Mouse (Mus musculus): ENCODE results near the gene Rer1.

DNA sequence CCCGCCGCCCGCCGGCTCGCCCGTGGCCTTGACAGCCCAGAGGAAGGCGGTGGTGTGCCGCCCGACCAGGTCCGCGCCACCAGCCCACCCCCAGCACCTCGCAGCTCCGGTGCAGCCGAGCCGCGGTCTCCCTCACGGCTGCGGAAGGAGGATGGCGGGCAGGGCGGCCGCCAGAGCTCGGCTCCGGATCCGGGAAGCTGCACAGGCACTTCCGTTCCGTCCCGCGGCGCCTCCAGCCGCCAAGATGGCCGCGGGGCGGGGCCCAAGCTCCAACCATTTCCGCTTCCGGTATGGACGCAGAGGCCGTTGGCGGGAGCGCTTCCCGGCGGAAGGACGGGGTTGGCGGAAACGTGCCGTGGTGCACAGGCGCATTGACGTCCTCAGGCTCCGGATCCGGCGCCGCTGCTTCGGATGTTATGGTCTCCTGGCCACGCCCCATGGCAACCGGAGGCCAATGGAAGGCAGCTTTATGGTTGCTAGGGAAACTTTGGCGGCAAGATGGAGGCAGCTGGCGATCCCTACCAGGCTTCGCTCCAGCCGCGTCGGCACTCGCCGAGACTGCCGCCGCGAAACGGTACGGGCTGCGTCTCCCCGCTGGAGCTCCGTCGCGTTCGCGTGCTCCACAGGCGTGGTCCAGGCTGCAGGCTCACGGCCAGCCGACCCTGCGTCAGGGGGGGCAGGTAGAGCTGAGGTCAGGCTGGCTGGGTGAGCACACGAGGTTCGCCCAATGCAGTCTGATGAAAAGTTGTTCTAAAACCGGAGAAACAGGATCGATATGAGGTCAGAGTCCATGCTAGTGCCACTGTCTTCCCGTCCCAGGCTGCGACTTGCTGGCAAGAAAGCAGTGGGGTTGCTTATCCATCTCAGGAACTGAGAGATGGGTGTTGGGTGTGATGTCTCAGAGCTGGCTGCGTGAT, at the start of gene Rer1, which contains the start of gene Morn1:
- TF ChIP-seq CTCF (IDR thresholded peaks at IDR 0.05; ENCODE audit: low read depth, low read length) = no peak
- no peak for TF ChIP-seq EP300 (IDR thresholded peaks at IDR 0.05; ENCODE audit: insufficient read depth, low read depth, low read length)
